Mouse (Mus musculus): ENCODE results near the gene Tmem8.

DNA sequence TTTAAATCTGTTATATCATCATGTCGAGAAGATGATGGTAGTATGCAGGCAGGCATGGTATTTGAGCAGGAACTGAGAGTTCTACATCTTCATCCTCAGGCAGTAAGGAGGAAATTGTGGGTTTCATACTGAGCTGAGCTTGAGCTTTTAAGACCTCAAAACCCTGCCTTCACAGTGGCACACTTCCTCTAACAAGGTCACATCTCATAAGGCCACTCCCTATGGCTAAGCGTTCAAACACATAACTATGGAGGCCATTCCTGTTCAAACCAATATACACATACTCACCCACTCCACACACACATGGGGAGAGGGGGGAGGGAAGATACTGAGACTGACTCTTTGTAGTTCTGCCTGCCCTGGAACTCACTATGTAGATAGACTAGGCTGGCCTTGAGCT lies 54.9 kb downstream of the Tmem8 start:
- TF ChIP-seq POLR2A (IDR thresholded peaks at IDR 0.05; ENCODE audit: control insufficient read depth, low read depth, low read length) (no peak), CTCF (IDR thresholded peaks at IDR 0.05; ENCODE audit: control insufficient read depth, insufficient read depth, insufficient replicate concordance, low read depth, low read length) (no peak)
